Comparison of ENCODE assay signal across 23 mouse cellular contexts in the genomic region with DNA sequence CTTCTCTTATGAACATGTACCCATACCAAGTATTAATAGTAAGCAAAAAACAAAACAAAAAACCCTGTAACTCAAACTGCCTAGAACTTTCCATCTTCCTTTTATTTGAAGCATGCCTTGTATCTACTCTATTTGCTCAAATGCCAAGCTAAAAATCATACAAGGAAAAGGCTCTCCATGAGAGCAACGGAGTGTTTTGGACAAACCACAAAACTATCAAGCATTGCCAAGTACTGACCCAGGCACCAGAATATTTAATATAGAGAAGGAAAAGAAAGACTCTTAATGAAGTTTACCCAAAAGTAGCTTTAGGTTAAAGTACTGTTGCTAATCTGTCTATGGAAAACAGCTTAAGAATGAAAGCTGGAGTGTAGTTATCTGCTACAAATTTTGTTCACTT. TPM values are rescaled to one million over a fixed set of nuclear protein-coding genes. Genes with fewer than 3 reads are reported as not detected.
DNase-seq lines count a peak whose midpoint lies in the region; ATAC-seq lines count a peak whose summit lies in the region.
"Had no signal": no experiment of that assay in that cellular context is flagged by ENCODE, and none has a peak within 500 bp of the region (broad histone marks: within the 10 kb centered on the region; RNA-seq: fewer than 3 reads in every experiment).

No protein-coding gene starts in this region.

- H3K4me2 ChIP-seq in midbrain, embryonic 11.5 days, result no peak overlapping the region
- H3K4me2 ChIP-seq in midbrain, embryonic 14.5 days (ENCODE audit: low read length), result no peak overlapping the region
- H3K4me2 ChIP-seq: embryonic facial prominence, embryonic 13.5 days; embryonic facial prominence, embryonic 15.5 days; forebrain, embryonic 12.5 days had no signal

- H3K36me3 ChIP-seq in midbrain, embryonic 11.5 days (ENCODE audit: control insufficient read depth, insufficient read depth, low read length), result peaks cover 24% of the 10 kb centered on the region
- peaks cover 88% of the 10 kb centered on the region for H3K36me3 ChIP-seq in midbrain, embryonic 14.5 days (ENCODE audit: control insufficient read depth, insufficient read depth, low read length)

- no peaks in the 10 kb centered on the region for H3K9me3 ChIP-seq in midbrain, embryonic 11.5 days (ENCODE audit: control insufficient read depth, low read length)
- no peaks in the 10 kb centered on the region for H3K9me3 ChIP-seq in midbrain, embryonic 14.5 days (ENCODE audit: control insufficient read depth, low read length)
- H3K9me3 ChIP-seq: embryonic facial prominence, embryonic 13.5 days; embryonic facial prominence, embryonic 15.5 days; forebrain, embryonic 10.5 days; forebrain, embryonic 12.5 days had no signal

- DNase-seq in cerebellum, adult 9-10 months, result peak; percentile 4
- no peak for DNase-seq in cerebellum, adult 11 months
- DNase-seq in midbrain, embryonic 11.5 days (ENCODE audit: low spot score, missing footprints), result peak; percentile 88
- no peak for DNase-seq in midbrain, embryonic 14.5 days
- peak; percentile 20 for DNase-seq in induced T-regulatory cell, adult 2 months (ENCODE audit: low read depth)
- no peak for DNase-seq in kidney, adult 18-20 months
- DNase-seq: adrenal gland, adult 2 months; adrenal gland, postnatal 10 days; adrenal gland, postnatal 25 days; cerebellum, adult 11-12 months; cerebellum, adult 2 months; cerebellum, adult 9-11 months; cerebellum, postnatal 14 days; cerebellum, postnatal 36 days; embryo, embryonic 11 days had no signal

- no peak overlapping the region for H3K27ac ChIP-seq in midbrain, embryonic 11.5 days (ENCODE audit: low read depth, low read length)
- no peak overlapping the region for H3K27ac ChIP-seq in midbrain, embryonic 14.5 days (replicated peaks; ENCODE audit: low read depth, low read length)
- H3K27ac ChIP-seq: embryonic facial prominence, embryonic 13.5 days; embryonic facial prominence, embryonic 15.5 days; forebrain, embryonic 10.5 days; forebrain, embryonic 12.5 days had no signal

- no peak overlapping the region for H3K4me3 ChIP-seq in midbrain, embryonic 11.5 days (ENCODE audit: low read depth, low read length)
- no peak overlapping the region for H3K4me3 ChIP-seq in midbrain, embryonic 14.5 days (replicated peaks; ENCODE audit: low read depth, low read length)
- H3K4me3 ChIP-seq: embryonic facial prominence, embryonic 13.5 days; embryonic facial prominence, embryonic 15.5 days; erythroblast, embryonic 14.5 days; forebrain, embryonic 10.5 days; forebrain, embryonic 12.5 days had no signal

- H3K27me3 ChIP-seq in midbrain, embryonic 11.5 days (ENCODE audit: control insufficient read depth, insufficient read depth, low read length), result no peaks in the 10 kb centered on the region
- H3K27me3 ChIP-seq in midbrain, embryonic 14.5 days (ENCODE audit: control insufficient read depth, insufficient read depth, low read length), result no peaks in the 10 kb centered on the region
- H3K27me3 ChIP-seq: embryonic facial prominence, embryonic 13.5 days; embryonic facial prominence, embryonic 15.5 days; forebrain, embryonic 12.5 days; Patski had no signal

- no peak overlapping the region for H3K9ac ChIP-seq in midbrain, embryonic 11.5 days (ENCODE audit: low read length)
- no peak overlapping the region for H3K9ac ChIP-seq in midbrain, embryonic 14.5 days (replicated peaks; ENCODE audit: low read length)
- H3K9ac ChIP-seq: embryonic facial prominence, embryonic 13.5 days; embryonic facial prominence, embryonic 15.5 days; forebrain, embryonic 12.5 days had no signal

- H3K4me1 ChIP-seq in midbrain, embryonic 11.5 days (ENCODE audit: control insufficient read depth, insufficient read depth, low read length), result peaks cover under 1% of the 10 kb centered on the region; the same call in 1 of the 2 replicates
- peaks cover 6% of the 10 kb centered on the region for H3K4me1 ChIP-seq in midbrain, embryonic 14.5 days (ENCODE audit: control insufficient read depth, insufficient read depth, low read length)

- no peak for ATAC-seq in midbrain, embryonic 11.5 days (ENCODE audit: low FRiP score)
- ATAC-seq in midbrain, embryonic 14.5 days (ENCODE audit: low FRiP score, low TSS enrichment), result no peak
- ATAC-seq: forebrain, embryonic 14.5 days; forebrain, embryonic 16.5 days; Patski had no signal

- 97% methylated on average over 1 of the region's 1 CpGs for WGBS in midbrain, embryonic 11.5 days
- WGBS in midbrain, embryonic 14.5 days, result 91% methylated on average over 1 of the region's 1 CpGs

RNA-seq across cellular contexts. Expression of a gene that starts 7.4 kb away (rescaled TPM):
- polyA plus RNA-seq in midbrain, embryonic 11.5 days (2014; fragmentation: Nextera tagmentation; extraction: Ambion mirVana), result 123 and 126 TPM in 2 replicates
- polyA plus RNA-seq in midbrain, embryonic 14.5 days (2014; fragmentation: Nextera tagmentation; extraction: Ambion mirVana), result 124 and 139 TPM in 2 replicates

RNA-seq across cellular contexts. Expression of a gene that starts 11.2 kb away (rescaled TPM):
- polyA plus RNA-seq in midbrain, embryonic 11.5 days (2014; fragmentation: Nextera tagmentation; extraction: Ambion mirVana), result 899 and 946 TPM in 2 replicates
- polyA plus RNA-seq in midbrain, embryonic 14.5 days (2014; fragmentation: Nextera tagmentation; extraction: Ambion mirVana), result 243 and 369 TPM in 2 replicates

Comparison
In these comparisons a context has a peak if more than half of its experiments do, and no peak if none do; other contexts are left out.
1. DNase-seq: peak in cerebellum, adult 9-10 months (single experiment), midbrain, embryonic 11.5 days (single experiment) and induced T-regulatory cell, adult 2 months (single experiment); none in cerebellum, adult 11 months (single experiment), midbrain, embryonic 14.5 days (single experiment) and kidney, adult 18-20 months (single experiment).